Mouse (Mus musculus): ENCODE data around the gene Btnl10. TPM values are rescaled to one million over a fixed set of nuclear protein-coding genes. Genes with fewer than 3 reads are reported as not detected.

Gene Btnl10
- polyA plus RNA-seq, 1 experiment from 2014 or later, result not detected

DNA sequence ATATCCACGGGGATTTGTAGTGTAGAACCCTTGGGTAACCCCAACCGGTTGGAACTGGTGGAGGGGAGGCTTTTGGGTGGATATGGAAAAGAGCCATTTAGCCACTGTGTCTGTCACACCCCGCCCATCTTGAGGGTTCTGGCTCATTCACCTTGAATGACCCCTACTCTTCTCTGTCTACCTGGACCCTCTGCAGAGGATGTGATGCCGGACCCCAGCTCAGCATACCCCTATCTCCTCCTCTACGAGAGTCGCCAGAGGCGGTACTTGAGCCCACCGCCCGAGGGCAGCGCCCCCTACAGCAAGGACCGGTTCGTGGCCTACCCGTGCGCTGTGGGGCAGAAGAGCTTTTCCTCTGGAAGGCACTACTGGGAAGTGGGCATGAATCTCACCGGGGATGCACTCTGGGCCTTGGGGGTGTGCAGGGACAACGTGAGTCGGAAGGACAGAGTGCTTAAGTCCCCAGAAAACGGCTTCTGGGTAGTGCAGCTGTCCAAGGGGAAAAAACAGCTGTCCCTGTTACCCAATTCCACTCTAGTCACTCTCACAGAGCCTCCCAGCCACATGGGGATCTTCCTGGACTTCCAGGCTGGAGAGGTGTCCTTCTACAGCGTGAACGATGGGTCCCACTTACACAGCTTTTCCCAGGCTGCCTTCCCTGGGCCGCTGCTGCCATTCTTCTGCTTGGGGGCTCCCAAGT, 53.3 kb downstream of the Btnl10 start:
- no peaks in the 10 kb centered on the region for H3K9me3 ChIP-seq (ENCODE audit: control insufficient read depth, low read length)
- H3K27ac ChIP-seq (ENCODE audit: low read depth, low read length), result no peak overlapping the region
- no peak overlapping the region for H3K4me2 ChIP-seq
- H3K36me3 ChIP-seq (ENCODE audit: control insufficient read depth, insufficient read depth, low read length), result peaks cover 3% of the 10 kb centered on the region; the same call in 1 of the 2 replicates
- ATAC-seq (ENCODE audit: low FRiP score), result no peak
- 92% methylated on average over 21 of the region's 21 CpGs for WGBS
- no peak overlapping the region for H3K9ac ChIP-seq (ENCODE audit: low read length)
- DNase-seq (ENCODE audit: low spot score, missing footprints), result no peak
- peaks cover 3% of the 10 kb centered on the region for H3K4me1 ChIP-seq (ENCODE audit: control insufficient read depth, insufficient read depth, low read length)
- no peak overlapping the region for H3K4me3 ChIP-seq (ENCODE audit: low read depth, low read length)
- no peaks in the 10 kb centered on the region for H3K27me3 ChIP-seq (ENCODE audit: control insufficient read depth, insufficient read depth, low read length)

- DNase-seq (ENCODE audit: low spot score, missing footprints) (no peak), ATAC-seq (ENCODE audit: low FRiP score) (no peak)
- Histone ChIP-seq H3K36me3 (ENCODE audit: control insufficient read depth, insufficient read depth, low read length) (peaks cover 3% of the 10 kb centered on the region; the same call in 1 of the 2 replicates), H3K27me3 (ENCODE audit: control insufficient read depth, insufficient read depth, low read length) (no peaks in the 10 kb centered on the region), H3K4me3 (ENCODE audit: low read depth, low read length) (no peak overlapping the region), H3K4me2 (no peak overlapping the region), H3K4me1 (ENCODE audit: control insufficient read depth, insufficient read depth, low read length) (peaks cover 5% of the 10 kb centered on the region), H3K9me3 (ENCODE audit: control insufficient read depth, low read length) (no peaks in the 10 kb centered on the region), H3K27ac (ENCODE audit: low read depth, low read length) (no peak overlapping the region), H3K9ac (ENCODE audit: low read length) (no peak overlapping the region)
- WGBS, result 98% methylated on average over 3 of the region's 3 CpGs
These were observed 54.1 kb downstream of the Btnl10 start for GRCm38 (mm10) chr11:58971796-58972195.

DNA sequence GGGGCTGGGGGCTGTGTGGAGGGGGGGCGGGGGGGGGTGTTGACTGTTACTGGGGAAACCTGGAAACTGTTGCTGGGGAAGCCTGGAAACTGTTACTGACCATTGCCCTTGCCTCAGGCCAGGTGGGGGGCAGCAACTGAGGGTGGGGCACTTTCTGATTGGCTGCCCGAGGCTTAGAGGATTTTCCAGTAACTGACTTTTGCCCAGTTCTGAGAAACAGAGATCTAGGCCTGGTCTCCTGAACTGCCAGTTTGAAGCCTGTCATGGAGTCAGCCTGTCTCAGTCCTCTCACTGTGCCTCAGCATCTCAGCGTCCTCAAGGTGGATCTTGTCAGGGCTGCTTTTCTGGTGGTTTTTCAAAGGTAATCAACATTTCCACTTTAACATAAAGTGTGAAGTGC, 56.7 kb downstream of the Btnl10 start:
- H3K9me3 ChIP-seq (ENCODE audit: control insufficient read depth, low read length), result no peaks in the 10 kb centered on the region
- H3K27me3 ChIP-seq (ENCODE audit: control insufficient read depth, insufficient read depth, low read length), result no peaks in the 10 kb centered on the region
- ATAC-seq (ENCODE audit: low FRiP score), result no peak
- no peak overlapping the region for H3K9ac ChIP-seq (ENCODE audit: low read length)
- H3K4me3 ChIP-seq (ENCODE audit: low read depth, low read length), result no peak overlapping the region
- no peak overlapping the region for H3K27ac ChIP-seq (ENCODE audit: low read depth, low read length)
- 85% methylated on average over 3 of the region's 3 CpGs for WGBS
- H3K4me2 ChIP-seq, result no peak overlapping the region
- H3K4me1 ChIP-seq (ENCODE audit: control insufficient read depth, insufficient read depth, low read length), result peaks cover 18% of the 10 kb centered on the region
- no peak for DNase-seq (ENCODE audit: low spot score, missing footprints)
- peaks cover 3% of the 10 kb centered on the region; the same call in 1 of the 2 replicates for H3K36me3 ChIP-seq (ENCODE audit: control insufficient read depth, insufficient read depth, low read length)

Small RNA genes lying within 50 kb of the gene (microRNA-seq; reads per million reads assigned to microRNA genes)
- 0.57 reads per million for gene Gm44313

Other genes with a start within 250 kb of the Btnl10 start
- gene Olfr320, start 236.8 kb upstream of the Btnl10 start, polyA plus RNA-seq (2014; fragmentation: Nextera tagmentation; extraction: Ambion mirVana), result not detected in 2 replicates
- not detected in 2 replicates for gene Olfr319, start 218.7 kb upstream of the Btnl10 start, polyA plus RNA-seq (2014; fragmentation: Nextera tagmentation; extraction: Ambion mirVana)
- gene Olfr318, start 193.9 kb upstream of the Btnl10 start, polyA plus RNA-seq (2014; fragmentation: Nextera tagmentation; extraction: Ambion mirVana), result not detected in 2 replicates
- gene Olfr317, start 178.7 kb upstream of the Btnl10 start, polyA plus RNA-seq (2014; fragmentation: Nextera tagmentation; extraction: Ambion mirVana), result 0.04 and 0.15 TPM in 2 replicates
- gene Olfr316, start 165.2 kb upstream of the Btnl10 start, polyA plus RNA-seq (2014; fragmentation: Nextera tagmentation; extraction: Ambion mirVana), result not detected in 2 replicates
- not detected in 2 replicates for gene Olfr315, start 144.7 kb upstream of the Btnl10 start, polyA plus RNA-seq (2014; fragmentation: Nextera tagmentation; extraction: Ambion mirVana)
- gene Olfr314, start 135.0 kb upstream of the Btnl10 start, polyA plus RNA-seq (2014; fragmentation: Nextera tagmentation; extraction: Ambion mirVana), result not detected in 2 replicates
- gene Fam183b, start 115.9 kb upstream of the Btnl10 start, polyA plus RNA-seq (2014; fragmentation: Nextera tagmentation; extraction: Ambion mirVana), result 3.6 and 5.4 TPM in 2 replicates
- gene Olfr313, start 102.9 kb upstream of the Btnl10 start, polyA plus RNA-seq (2014; fragmentation: Nextera tagmentation; extraction: Ambion mirVana), result not detected in 2 replicates
- gene Olfr312, start 88.7 kb upstream of the Btnl10 start, polyA plus RNA-seq (2014; fragmentation: Nextera tagmentation; extraction: Ambion mirVana), result not detected in 2 replicates
- not detected in 2 replicates for gene Olfr311, start 78.7 kb upstream of the Btnl10 start, polyA plus RNA-seq (2014; fragmentation: Nextera tagmentation; extraction: Ambion mirVana)
- 15.6 and 16.9 TPM in 2 replicates for gene Gm12258, start 70.8 kb upstream of the Btnl10 start, polyA plus RNA-seq (2014; fragmentation: Nextera tagmentation; extraction: Ambion mirVana)
- gene 2810021J22Rik, start 50.7 kb upstream of the Btnl10 start, polyA plus RNA-seq (2014; fragmentation: Nextera tagmentation; extraction: Ambion mirVana), result 13.4 and 13.6 TPM in 2 replicates
- 6.4 and 7.3 TPM in 2 replicates for gene Zfp39, start 13.7 kb upstream of the Btnl10 start, polyA plus RNA-seq (2014; fragmentation: Nextera tagmentation; extraction: Ambion mirVana)
- 354 and 381 TPM in 2 replicates for gene Rnf187, start 21.0 kb downstream of the Btnl10 start, polyA plus RNA-seq (2014; fragmentation: Nextera tagmentation; extraction: Ambion mirVana)
- gene Hist3h2ba, start 31.0 kb downstream of the Btnl10 start, polyA plus RNA-seq (2014; fragmentation: Nextera tagmentation; extraction: Ambion mirVana), result 99.9 and 101 TPM in 2 replicates
- 57.8 and 61.8 TPM in 2 replicates for gene Hist3h2a, start 36.8 kb downstream of the Btnl10 start, polyA plus RNA-seq (2014; fragmentation: Nextera tagmentation; extraction: Ambion mirVana)
- gene Trim17, start 36.8 kb downstream of the Btnl10 start, polyA plus RNA-seq (2014; fragmentation: Nextera tagmentation; extraction: Ambion mirVana), result 0.45 and 0.62 TPM in 2 replicates
- 17.6 and 18.5 TPM in 2 replicates for gene Trim11, start 60.2 kb downstream of the Btnl10 start, polyA plus RNA-seq (2014; fragmentation: Nextera tagmentation; extraction: Ambion mirVana)
- gene Obscn, start 218.5 kb downstream of the Btnl10 start, polyA plus RNA-seq (2014; fragmentation: Nextera tagmentation; extraction: Ambion mirVana), result 0.03 and 0.04 TPM in 2 replicates
- gene Iba57, start 245.8 kb downstream of the Btnl10 start, polyA plus RNA-seq (2014; fragmentation: Nextera tagmentation; extraction: Ambion mirVana), result 2.1 and 3.5 TPM in 2 replicates

Data from midbrain, embryonic 11.5 days (tissue).